Mouse (Mus musculus) embryonic stem cell, embryonic (primary cell): ENCODE measurements around the gene Acat3.
"Not testable (repeated sequence)": the region's sequence is repeated elsewhere in the genome, so short reads cannot be mapped to it uniquely, and the experiment has no call there.

Source experiments
- CTCF ChIA-PET, 4 experiments: fragments of 300-600 bp in 2 of 4; fragments of 350-600 bp in 2 of 4; sonication (Branson Sonifier 250); formaldehyde crosslinking; loops; one replicate each; lab custom pipeline; 2022; ENCODE audit warnings: inconsistent platforms in 2 of 4; lab: Charles Lee
- POLR2A ChIA-PET, 4 experiments: fragments of 300-600 bp in 2 of 4; fragments of 350-600 bp in 2 of 4; sonication (Branson Sonifier 250); formaldehyde crosslinking; loops; one replicate each; lab custom pipeline; 2022; ENCODE audit warnings: antibody characterized with exemption in 4 of 4, inconsistent platforms in 1 of 4; lab: Charles Lee

Gene Acat3

GRCm38 (mm10) chr17:12937412-12937970 is 2.9 kb downstream of the Acat3 start:
- ChIA-PET CTCF (interaction anchor here in 1 of 4 experiments (0.6 to 0.7 kb wide), 2 partner anchors 21 to 171 kb away, joined by 5 to 10 read pairs; no protein-coding TSS in a partner anchor), POLR2A (interaction anchor here in 2 of 4 experiments (0.6 to 3.0 kb wide), 11 partner anchors 8 to 72 kb away, joined by 3 to 15 read pairs (median 4); partner anchors contain the start of genes Acat2 (in 1 of the 2), Mrpl18 (in 1 of the 2) and Tcp1 (in 1 of the 2))

- CTCF ChIA-PET = no interaction called here
- POLR2A ChIA-PET = interaction anchor here in 2 of 4 experiments (0.6 to 3.0 kb wide), 6 partner anchors 10 to 30 kb away, joined by 3 to 15 read pairs (median 7); partner anchors contain the start of genes Acat2 (in 1 of the 2), Mrpl18 (in 1 of the 2) and Tcp1 (in 1 of the 2)
These were observed 4.7 kb downstream of the Acat3 start for GRCm38 (mm10) chr17:12935719-12936118.

DNA sequence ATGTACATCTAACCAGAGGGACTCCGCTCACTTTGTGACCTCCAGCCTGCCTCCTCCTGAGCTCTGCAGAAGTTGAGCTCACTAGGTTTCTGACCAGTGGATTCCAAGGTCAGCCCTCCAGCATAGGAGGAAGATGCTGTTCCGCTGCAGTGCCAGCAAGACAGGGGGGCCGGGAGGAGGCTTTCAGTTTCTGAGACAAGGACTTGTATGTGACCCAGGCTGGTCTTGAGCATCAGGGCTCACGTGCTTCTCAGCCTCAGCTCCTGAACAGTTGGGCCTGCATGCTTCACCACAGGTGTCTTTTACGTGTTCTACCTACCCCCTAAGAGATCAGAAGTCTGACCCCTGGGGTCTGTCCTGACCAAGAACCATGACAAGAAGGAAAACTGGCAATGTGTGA is 8.8 kb downstream of the Acat3 start:
- CTCF ChIA-PET = not testable (repeated sequence)

GRCm38 (mm10) chr17:12925703-12926180 is 14.7 kb downstream of the Acat3 start:
- POLR2A ChIA-PET = interaction anchor here (0.7 to 3.1 kb wide), 25 partner anchors 9 to 939 kb away, joined by 3 to 42 read pairs (median 4); partner anchors contain the start of genes Mrpl18 (in 4 of the 4), Acat2 (in 3 of the 4), Tcp1 (in 3 of the 4) and Pnldc1 (in 1 of the 4)
- CTCF ChIA-PET = interaction anchor here in 1 of 4 experiments (1.2 kb wide), 1 partner anchor 16 kb away, joined by 3 read pairs; no protein-coding TSS in a partner anchor

More for the DNA sequence above, 8.8 kb downstream of the Acat3 start:
- POLR2A ChIA-PET = interaction anchor here in 2 of 4 experiments (0.7 to 2.0 kb wide), 7 partner anchors 8 to 38 kb away, joined by 3 to 9 read pairs (median 3); partner anchors contain the start of genes Acat2 (in 1 of the 2), Mrpl18 (in 1 of the 2) and Tcp1 (in 1 of the 2)

DNA sequence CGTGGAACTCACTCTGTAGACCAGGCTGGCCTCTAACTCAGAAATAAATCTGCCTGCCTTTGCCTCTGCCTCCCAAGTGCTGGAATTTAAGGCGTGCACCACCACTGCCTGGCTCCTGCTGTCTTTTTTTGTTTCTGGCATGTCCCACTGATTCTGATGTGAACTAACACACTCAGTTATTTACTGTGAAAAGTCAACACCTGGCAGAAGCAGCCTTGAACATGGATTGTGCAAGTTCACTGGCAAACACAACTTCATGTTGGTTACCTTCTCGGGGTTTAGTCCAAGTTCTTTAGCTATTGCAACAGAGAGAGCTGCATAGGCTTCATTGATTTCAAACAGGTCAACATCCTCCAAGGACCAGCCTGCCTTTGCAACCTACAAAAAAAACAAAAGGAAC is 15.4 kb downstream of the Acat3 start:
- ChIA-PET POLR2A (interaction anchor here (1.0 to 3.1 kb wide), 18 partner anchors 9 to 82 kb away, joined by 3 to 42 read pairs (median 5); partner anchors contain the start of genes Mrpl18 (in 4 of the 4), Acat2 (in 3 of the 4), Tcp1 (in 3 of the 4) and Pnldc1 (in 1 of the 4)), CTCF (interaction anchor here in 1 of 4 experiments (1.2 kb wide), 1 partner anchor 16 kb away, joined by 3 read pairs; no protein-coding TSS in a partner anchor)

DNA sequence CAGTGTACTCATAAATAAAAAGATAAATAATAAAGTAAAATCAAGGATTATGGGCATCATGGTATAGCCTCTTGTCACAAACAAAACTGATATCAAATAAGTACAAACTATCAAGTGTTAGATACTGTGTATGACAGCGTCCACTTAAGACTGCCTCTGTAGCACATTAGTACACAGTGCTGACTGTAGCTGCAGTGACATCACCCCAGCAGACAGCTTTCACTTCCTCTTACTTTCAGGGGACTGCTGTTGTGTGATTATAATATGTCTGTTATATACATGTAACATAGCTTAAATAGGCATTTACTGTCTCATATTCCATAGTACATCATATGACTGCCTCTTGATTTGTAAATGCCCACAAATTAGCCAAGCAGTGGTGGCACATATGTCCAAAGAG is 19.3 kb downstream of the Acat3 start:
- POLR2A ChIA-PET = interaction anchor here in 1 of 4 experiments (0.8 to 9.2 kb wide), 5 partner anchors 10 to 86 kb away, joined by 3 to 92 read pairs (median 3); no protein-coding TSS in a partner anchor

DNA sequence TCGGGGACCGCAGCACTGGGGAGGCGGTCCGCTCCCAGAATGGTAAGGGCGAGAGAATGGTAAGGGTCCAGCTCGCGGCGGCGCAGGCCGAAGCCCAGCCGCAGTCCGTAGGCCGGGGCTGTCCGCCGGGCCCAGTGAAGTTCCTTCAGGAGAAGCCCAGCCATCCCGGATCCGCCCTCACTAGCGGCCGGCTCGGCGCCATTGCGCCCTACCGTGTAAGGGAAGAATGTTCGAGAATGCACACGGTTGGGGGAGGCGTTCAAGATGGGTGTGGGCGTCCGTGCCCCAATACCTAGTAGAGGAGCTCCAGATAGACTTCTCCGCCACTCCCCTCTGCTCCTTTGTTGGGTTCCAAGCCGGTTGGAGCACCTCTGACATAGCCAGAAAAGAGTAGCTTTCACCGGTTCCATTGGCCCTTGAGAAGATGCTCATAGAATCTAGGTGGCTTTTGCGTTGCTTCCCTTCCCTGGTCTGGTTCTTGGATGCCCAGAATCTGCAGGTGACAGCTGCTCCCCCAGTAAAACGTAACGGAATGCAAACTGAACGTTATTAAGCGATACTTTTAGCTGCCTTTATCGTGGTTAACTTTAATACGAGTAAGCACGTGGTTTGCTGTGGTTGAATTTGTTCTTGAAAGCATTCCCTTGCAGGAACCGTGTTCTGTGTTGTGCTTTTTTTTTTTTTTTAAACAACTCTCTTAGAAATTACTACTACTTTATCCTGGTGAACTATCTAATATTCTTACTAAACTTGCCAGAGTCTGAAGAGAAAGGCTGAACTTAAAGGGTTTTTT is 23.6 kb downstream of the Acat3 start:
- ChIA-PET POLR2A (interaction anchor here (0.5 to 9.2 kb wide), 81 partner anchors 7 to 1257 kb away, joined by 3 to 92 read pairs (median 6); partner anchors contain the start of genes Acat2 (in 3 of the 4), Sod2 (in 3 of the 4), Acat3 (in 1 of the 4) and Pnldc1 (in 1 of the 4)), CTCF (interaction anchor here in 3 of 4 experiments (0.5 to 2.0 kb wide), 12 partner anchors 20 to 766 kb away, joined by 3 to 10 read pairs (median 4); partner anchors contain the start of gene Acat2 (in 1 of the 3))

More for the DNA sequence above, 19.3 kb downstream of the Acat3 start:
- CTCF ChIA-PET = no interaction called here

DNA sequence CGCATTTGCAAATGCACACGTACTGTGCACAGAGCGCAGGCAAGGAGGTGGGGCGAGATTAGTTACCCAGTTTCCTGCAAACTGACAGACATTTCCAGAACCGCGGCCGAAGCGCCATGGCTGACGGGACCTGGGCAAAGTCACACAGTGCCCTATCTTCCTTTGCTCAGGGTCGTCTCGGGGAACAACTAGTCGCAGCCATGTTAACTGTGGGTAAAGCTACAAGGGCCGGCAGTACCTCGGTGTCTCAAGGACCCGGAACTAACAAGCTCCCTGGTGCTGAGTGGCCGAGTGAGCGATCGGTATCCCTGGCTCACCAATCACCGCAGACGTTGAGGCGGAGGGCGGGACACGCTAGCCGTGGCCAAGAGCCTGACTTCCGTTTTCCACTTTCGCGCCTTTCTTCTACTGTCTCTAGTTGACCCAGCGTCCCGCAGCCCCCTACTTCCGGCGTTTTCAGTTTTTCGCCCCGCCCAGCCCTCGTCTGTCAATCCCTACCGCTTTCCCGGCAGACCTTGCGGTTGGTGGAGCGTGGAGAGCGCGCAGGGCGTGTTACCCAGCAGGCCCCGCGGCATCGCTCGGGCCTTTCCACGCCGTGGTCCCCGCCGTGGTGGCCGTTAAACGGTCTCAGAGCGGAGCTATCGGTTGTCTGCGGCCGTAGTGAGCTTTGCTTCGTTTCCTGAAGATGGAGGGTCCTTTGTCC is 24.4 kb downstream of the Acat3 start, which contains the start of gene Mrpl18:
Mrpl18 (minus strand) TSS at position 465 of the 703 bp plus-strand sequence.
- CTCF ChIA-PET = interaction anchor here in 3 of 4 experiments (0.5 to 2.0 kb wide), 11 partner anchors 19 to 767 kb away, joined by 3 to 8 read pairs (median 4); partner anchors contain the start of gene Acat2 (in 1 of the 3)

DNA sequence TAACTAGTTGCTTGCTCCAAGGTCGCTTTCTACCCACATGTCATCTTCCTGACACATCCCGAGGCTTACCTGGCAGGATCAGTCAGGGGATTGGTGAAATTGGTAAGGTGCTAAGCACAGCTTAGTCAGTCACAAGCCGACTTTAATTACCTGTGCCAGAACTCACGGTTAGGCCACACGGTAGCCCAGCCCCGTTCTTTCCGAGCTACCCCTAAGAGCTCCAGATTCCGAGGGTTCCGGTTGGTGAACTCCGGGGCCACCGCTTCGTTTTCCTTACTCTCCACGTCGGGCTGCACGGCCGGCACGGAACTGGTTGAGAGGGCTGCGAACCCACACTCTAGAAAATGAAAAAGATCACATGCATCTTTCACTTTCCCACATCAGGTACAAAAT is 24.9 kb downstream of the Acat3 start, which contains the start of gene Tcp1:
Tcp1 (plus strand) TSS at position 214 of the 393 bp plus-strand sequence.
- POLR2A ChIA-PET = interaction anchor here (0.5 to 9.2 kb wide), 59 partner anchors 8 to 768 kb away, joined by 3 to 92 read pairs (median 7); partner anchors contain the start of genes Acat2 (in 3 of the 4), Sod2 (in 2 of the 4) and Acat3 (in 1 of the 4)
- CTCF ChIA-PET = interaction anchor here in 3 of 4 experiments (0.9 to 2.0 kb wide), 7 partner anchors 23 to 94 kb away, joined by 3 to 8 read pairs (median 4); partner anchors contain the start of gene Acat2 (in 1 of the 3)

More for the DNA sequence above, 24.4 kb downstream of the Acat3 start, which contains the start of gene Mrpl18:
- POLR2A ChIA-PET = interaction anchor here (0.5 to 9.2 kb wide), 81 partner anchors 8 to 767 kb away, joined by 3 to 92 read pairs (median 5); partner anchors contain the start of genes Acat2 (in 3 of the 4), Sod2 (in 3 of the 4) and Acat3 (in 1 of the 4)

DNA sequence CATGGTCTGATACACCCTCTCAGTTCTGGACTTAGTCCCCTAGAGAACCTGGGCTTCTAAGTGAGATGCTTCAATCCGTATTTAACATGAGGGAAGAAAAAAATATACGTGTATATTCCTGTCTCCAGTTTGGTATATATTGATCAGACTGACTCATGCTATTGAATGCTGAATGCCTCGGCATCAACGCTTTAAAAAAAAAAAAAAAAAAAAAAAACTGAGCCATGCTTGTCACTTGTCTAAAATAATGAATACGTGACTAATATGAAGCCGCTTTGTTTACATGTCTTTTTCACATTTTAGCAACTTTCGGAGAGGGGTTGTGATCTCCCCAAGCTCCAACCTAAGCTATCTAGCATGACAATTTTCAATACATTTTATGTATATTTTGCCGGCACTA is 30.0 kb downstream of the Acat3 start:
- ChIA-PET POLR2A (interaction anchor here (0.7 to 3.4 kb wide), 28 partner anchors 8 to 97 kb away, joined by 3 to 23 read pairs (median 4); partner anchors contain the start of genes Acat2 (in 4 of the 4) and Sod2 (in 1 of the 4)), CTCF (interaction anchor here in 2 of 4 experiments (1.4 to 1.5 kb wide), 2 partner anchors 30 kb away, joined by 6 to 7 read pairs; no protein-coding TSS in a partner anchor)

- ChIA-PET CTCF (interaction anchor here in 2 of 4 experiments (0.8 to 1.5 kb wide), 3 partner anchors 16 to 30 kb away, joined by 3 to 7 read pairs (median 6); no protein-coding TSS in a partner anchor), POLR2A (interaction anchor here (0.7 to 3.4 kb wide), 32 partner anchors 9 to 148 kb away, joined by 3 to 23 read pairs (median 4); partner anchors contain the start of genes Acat2 (in 4 of the 4) and Sod2 (in 1 of the 4))
These were observed 30.8 kb downstream of the Acat3 start, which contains the start of gene Pnldc1 for GRCm38 (mm10) chr17:12909361-12910280. Gene Pnldc1, minus strand, starts transcription at chr17:12910230.

- POLR2A ChIA-PET = interaction anchor here in 3 of 4 experiments (0.7 to 6.7 kb wide), 4 partner anchors 10 to 54 kb away, joined by 3 to 46 read pairs (median 8); partner anchors contain the start of genes Mrpl18 (in 2 of the 3), Tcp1 (in 2 of the 3) and Acat2 (in 1 of the 3)
- CTCF ChIA-PET = no interaction called here
These were observed 34.0 kb downstream of the Acat3 start for GRCm38 (mm10) chr17:12906436-12906835.

DNA sequence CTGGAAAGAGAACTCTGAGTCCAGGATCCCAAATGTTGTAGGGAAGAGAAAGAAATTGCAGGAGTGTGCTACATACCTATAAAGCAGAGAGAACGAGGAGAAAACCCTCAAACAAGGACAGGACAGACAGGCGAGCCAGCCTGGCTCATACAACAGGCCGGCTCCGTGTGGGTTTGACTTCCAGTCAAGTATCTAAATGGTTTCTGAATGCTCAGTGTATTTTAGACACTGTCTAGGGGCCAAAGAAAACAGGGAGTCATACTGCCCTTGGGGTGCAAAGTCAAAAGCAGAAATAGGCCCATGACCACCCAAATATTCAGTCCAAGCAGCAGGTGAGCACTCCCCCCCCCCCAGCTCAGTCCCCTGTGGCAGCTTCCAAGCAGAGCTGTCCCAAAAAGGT is 34.6 kb downstream of the Acat3 start:
- POLR2A ChIA-PET = interaction anchor here in 3 of 4 experiments (0.7 to 6.7 kb wide), 4 partner anchors 10 to 29 kb away, joined by 3 to 46 read pairs (median 7); partner anchors contain the start of genes Mrpl18 (in 2 of the 3) and Tcp1 (in 2 of the 3)

DNA sequence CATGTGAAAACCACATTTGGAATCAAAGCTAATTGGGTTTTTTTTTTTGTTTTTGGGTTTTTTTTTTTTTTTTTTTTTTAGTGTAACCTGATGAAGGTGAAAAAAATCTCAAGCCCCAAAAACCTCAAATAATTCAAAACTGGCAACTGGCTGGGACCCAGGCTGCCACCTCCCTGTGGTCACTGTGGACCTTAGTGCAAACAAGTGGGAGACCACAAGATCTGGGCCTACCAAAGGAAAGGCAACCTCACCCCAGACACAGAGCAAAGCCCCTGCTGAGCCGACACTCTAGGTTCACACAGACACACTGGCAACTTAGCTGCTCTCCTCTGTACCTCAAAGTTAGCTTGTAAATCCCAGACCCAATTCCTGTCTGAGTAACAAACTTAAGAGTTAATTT is 36.1 kb downstream of the Acat3 start:
- ChIA-PET CTCF (no interaction called here), POLR2A (interaction anchor here in 3 of 4 experiments (0.6 to 6.7 kb wide), 9 partner anchors 9 to 92 kb away, joined by 3 to 46 read pairs (median 4); partner anchors contain the start of genes Mrpl18 (in 3 of the 3) and Tcp1 (in 2 of the 3))

More for the DNA sequence above, 34.6 kb downstream of the Acat3 start:
- CTCF ChIA-PET = no interaction called here
